Mouse (Mus musculus): ENCODE data around the gene Gng7. TPM values are rescaled to one million over a fixed set of nuclear protein-coding genes. Genes with fewer than 3 reads are reported as not detected.

Gng7 gene
- total RNA-seq, 2 experiments from 2014 or later: 170 to 173 TPM

GRCm38 (mm10) chr10:80931153-80931671 is 83.5 kb downstream of the Gng7 start:
- no peak for DNase-seq (ENCODE audit: low spot score in 2 of 2)

DNA sequence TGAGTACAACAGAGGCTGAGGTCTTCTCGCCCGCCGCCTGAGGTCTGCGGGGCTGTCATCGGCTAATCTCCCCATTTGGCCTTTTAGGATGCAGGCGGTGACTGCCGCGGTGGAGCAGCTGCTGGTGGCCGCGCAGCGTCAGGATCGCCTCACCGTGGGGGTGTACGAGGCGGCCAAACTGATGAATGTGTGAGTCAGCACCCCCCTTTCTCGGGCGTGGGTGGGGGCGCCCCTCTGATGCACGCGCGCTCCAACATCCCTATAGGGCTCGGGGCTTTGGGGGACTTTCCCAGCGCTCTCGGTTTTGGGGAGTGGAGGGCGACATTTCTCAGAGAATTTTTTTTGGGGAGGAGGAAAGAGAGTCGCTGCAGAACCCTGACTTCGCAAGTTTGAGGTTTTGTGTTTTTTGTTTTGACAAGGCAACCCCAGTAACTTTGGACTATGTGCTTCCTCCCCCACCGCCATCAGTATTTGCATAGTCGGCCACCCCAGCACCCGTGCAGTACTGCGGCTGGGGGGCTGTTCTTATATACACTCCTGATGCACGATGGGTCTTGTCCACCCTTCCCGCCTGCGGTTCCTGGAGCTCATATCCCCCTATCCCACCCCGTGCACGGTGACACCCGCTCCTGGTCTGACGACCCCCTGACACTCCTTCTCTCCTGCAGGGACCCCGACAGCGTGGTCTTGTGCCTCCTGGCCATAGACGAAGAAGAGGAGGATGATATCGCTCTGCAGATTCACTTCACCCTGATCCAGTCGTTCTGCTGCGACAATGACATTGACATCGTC is 84.2 kb downstream of the Gng7 start:
- DNase-seq (ENCODE audit: low spot score in 2 of 2): no peak

- DNase-seq (ENCODE audit: low spot score in 2 of 2): peak; percentile 97 to 99
Observed at GRCm38 (mm10) chr10:80929299-80930226, 85.2 kb downstream of the Gng7 start, which contains the start of gene Gadd45b. Gadd45b (plus strand) TSS chr10:80930073.

GRCm38 (mm10) chr10:80928586-80929298 is 86.0 kb downstream of the Gng7 start:
- peak; percentile 92 to 95 for DNase-seq (ENCODE audit: low spot score in 2 of 2)

DNA sequence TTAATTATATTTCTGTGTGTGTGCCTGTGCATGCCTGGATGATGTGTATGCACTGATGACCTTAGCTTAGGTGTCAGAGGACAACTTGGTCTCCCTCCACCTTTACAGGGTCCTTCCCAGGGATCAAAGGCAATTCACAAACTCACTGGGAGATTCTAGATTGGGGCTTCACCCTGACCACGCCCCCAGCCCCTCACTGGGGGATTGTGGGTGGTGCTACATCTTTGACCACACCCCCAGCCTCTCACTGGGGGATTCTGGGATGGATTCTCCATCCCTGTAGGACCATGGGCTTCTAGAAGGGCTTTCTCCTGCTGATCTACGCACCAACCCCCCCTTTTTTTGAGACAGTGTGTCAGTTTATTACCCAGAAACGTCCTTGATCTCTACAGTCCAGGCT is 89.3 kb downstream of the Gng7 start:
- DNase-seq (ENCODE audit: low spot score in 2 of 2): no peak

- no peak for DNase-seq (ENCODE audit: low spot score in 2 of 2)
Observed at GRCm38 (mm10) chr10:80921923-80922322, 92.8 kb downstream of the Gng7 start.

GRCm38 (mm10) chr10:80917779-80918434 is 96.8 kb downstream of the Gng7 start, which contains the start of gene Lmnb2:
Lmnb2 (minus strand) TSS chr10:80918245.
- DNase-seq (ENCODE audit: low spot score in 2 of 2): peak; percentile 78 to 84

DNA sequence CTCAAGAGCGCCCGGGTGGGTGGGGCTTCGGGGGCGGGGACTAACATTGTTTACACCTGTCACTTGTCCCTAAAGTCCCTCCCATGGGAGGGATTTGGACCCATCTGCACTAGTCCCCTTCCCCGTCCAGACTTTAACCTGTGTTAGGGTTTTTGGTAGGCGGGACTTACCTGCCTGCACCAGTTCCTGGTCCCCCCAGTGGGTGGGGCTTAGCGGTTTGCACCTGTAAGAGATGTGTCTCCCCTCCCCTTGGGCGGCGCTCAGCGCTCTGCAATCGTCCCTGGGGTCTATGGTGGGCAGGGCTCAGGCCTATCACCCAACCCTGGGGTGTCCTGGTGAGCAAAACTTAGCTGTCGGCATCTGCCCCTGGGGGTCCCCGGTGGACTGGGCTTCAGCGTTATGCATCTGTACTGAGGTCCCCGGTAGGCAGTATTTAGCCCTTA is 97.4 kb downstream of the Gng7 start:
- DNase-seq (ENCODE audit: low spot score in 2 of 2): no peak

- no peak for DNase-seq (ENCODE audit: low spot score in 2 of 2)
Observed at GRCm38 (mm10) chr10:80915736-80916135, 99.0 kb downstream of the Gng7 start.

DNA sequence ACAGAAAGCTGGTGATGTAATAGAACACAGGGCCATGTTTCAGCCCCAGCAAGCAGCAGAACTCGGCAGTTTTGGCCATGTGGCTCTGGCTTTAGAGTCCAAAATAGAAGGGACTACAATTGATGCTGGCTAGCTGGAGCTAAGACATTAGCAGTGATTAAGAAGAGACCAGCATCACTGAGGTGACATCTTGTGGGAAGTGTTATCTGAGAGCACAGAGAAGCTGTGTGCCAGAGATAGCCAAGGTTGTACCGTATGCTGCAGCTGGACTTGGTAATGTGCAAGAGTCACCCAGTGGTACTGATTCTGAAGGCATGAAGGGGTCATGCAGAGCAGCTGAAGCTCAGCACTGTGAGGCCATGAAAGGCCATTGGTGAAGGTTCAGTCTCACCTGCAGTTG is 99.5 kb downstream of the Gng7 start:
- no peak for DNase-seq (ENCODE audit: low spot score in 2 of 2)

GRCm38 (mm10) chr10:80914253-80914656 is 100.5 kb downstream of the Gng7 start:
- DNase-seq (ENCODE audit: low spot score in 2 of 2): no peak

DNA sequence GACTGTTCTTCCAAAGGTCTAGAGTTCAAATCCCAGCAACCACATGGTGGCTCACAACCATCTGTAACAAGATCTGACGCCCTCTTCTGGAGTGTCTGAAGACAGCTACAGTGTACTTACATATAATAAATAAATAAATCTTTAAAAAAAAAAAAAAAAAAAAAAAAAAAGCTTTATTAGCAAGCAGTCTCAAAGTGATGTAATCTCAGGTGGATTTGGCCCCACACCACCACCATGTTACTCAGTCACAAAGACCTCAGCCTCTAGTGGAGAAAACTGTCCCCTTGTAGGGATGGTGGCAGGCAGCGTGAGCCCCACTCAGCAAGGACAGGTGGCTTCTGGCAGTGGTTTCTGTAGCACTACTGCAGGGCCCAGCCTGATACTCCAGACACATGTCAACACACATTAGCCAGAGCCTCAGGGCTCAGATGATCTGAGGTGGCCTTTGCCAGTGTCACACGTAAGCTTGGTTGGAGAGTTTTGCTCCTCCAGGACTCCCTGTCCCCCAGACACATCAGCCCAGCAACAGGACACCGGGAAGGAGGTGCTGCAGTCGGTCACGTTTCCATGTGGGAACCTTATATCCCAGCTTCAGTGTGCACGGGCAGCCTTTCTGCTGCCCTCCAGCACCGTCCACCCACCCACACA is 101.3 kb downstream of the Gng7 start:
- no peak for DNase-seq (ENCODE audit: low spot score in 2 of 2)

DNA sequence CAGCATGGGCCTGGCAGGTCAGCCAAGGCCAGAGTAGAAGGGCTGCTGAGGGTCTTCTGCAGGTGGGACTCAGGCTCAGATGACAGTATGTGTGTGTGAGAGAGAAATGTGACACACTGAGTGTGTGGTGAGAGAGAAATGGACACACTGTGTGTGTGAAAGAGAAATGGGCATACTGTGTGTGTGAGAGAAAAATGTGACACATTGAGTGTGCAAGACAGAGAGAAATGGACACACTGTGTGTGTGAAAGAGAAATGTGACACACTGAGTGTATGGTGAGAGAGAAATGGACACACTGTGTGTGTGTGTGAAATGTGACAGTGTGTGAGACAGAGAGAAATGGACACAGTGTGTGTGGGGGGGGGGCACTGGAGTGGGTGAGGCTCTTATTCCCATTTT is 102.9 kb downstream of the Gng7 start:
- no peak for DNase-seq (ENCODE audit: low spot score in 2 of 2)

DNA sequence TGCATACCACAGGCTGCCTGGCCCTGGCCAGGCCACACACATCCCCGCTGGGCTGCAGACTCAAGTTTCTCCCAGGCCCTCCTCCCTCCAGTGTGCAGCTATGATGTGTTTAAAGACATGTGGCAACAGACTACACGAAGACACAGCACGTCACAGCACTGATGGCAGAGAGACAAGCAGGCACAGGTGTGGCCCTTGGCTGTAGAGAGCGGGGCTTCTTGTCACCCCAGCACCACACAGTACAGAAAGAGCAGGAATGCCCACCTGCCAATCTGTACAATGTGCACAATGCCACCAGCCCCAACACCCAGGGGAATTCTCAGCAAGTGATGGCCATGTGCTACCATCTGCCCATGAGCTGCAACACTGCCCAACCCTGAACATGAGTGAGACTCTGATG is 103.4 kb downstream of the Gng7 start:
- DNase-seq (ENCODE audit: low spot score in 2 of 2): no peak

DNA sequence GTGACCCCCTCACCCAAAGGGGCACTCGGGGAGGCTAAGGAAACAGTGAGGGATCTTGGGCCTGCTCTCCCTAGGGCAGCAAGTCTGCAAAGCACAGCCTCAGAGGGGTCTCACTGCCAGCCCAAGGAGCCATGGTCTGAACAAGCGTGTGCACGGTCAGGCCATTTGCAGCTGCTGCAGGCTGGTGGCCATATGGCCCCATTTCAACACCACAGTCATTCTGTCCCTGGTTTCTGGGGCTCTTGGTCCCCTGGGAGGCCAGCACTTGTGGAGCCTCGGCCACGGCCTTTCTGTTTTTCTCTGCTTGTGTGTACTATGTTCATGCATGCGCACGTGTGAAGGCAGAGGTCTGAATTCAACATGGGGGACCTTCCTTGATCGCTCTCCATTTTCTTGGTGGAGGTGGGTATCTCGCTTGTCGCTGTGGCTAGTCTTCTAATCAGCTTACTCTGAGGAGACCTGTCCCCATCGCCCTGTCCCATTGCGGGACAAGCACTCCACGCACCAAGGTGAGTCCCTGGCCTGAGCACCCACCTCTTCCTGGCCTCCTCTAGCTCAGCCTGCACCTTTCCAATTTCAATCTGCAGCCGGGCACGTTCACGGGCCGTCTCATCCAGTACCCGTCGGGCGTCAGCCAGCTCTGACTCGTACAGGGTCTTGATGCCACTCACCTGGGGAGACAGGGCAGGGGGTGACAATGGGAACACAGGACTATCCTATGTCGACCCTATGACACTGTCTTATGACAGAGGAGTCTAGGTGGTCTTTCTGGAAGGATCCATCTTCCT is 105.2 kb downstream of the Gng7 start:
- no peak for DNase-seq (ENCODE audit: low spot score in 2 of 2)

DNA sequence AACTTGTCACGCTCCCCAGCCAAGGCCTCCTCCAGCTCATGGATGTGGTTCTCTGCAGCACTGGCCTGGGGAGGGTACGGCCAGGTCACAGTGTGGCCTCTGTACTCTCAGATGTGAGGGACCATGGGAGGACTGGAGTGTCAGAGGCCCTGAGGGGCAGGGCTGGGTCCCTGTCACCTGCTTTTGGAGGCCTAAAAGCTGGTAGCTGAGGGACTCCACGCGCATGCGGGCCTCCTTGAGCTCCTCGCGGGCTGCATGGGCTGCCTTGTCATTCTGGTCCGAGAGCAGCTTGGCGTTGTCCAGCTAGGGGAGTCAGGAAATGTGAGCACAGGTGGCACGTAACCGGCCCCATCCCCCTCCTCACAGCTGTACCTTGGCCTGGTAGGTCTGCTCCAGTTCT is 110.0 kb downstream of the Gng7 start:
- no peak for DNase-seq (ENCODE audit: low spot score in 2 of 2)

DNA sequence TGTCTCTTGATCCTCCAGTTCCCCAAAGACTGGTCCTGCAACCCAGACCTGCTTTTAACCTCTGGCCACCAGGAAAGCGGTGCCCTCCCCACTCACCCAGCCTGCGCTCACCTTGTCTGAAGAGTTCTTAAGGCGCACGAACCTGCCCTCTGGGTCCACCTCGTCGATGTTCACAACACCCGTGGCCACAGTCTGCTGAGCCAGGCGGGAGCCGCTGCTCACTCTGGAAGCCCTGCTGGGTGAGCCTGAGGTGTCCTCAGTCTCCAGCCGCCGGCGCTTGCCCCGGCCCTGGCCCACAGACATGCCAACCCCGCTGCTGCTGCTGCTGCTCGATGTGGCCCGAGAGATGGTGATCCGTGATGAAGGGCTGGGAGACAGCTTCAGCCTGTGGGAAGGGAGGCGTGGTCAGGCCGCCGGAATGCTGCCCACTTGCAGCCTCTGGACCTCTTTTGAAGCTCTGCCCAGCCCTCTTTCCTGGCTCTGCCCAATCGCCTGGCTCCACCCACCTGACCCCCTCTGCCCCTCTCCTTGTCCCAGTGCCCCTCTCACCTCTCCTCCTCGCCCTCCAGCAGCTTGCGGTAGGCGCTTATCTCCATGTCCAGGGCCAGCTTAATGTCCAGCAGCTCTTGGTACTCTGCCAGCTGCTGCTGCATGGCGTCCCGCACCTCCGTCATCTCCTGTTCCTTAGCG is 110.6 kb downstream of the Gng7 start:
- no peak for DNase-seq (ENCODE audit: low spot score in 2 of 2)

- no peak for DNase-seq (ENCODE audit: low spot score in 2 of 2)
Observed at GRCm38 (mm10) chr10:80903282-80903681, 111.5 kb downstream of the Gng7 start.
